Mouse (Mus musculus): ENCODE measurements around the gene Mall. TPM values are rescaled to one million over a fixed set of nuclear protein-coding genes. Genes with fewer than 3 reads are reported as not detected.
A peak's percentile ranks its signal among the peaks of the same experiment; 100 is the strongest.

The Mall gene
- total and polyA plus RNA-seq, 2 experiments from 2014 or later, result 7.4 to 13.0 TPM

DNA sequence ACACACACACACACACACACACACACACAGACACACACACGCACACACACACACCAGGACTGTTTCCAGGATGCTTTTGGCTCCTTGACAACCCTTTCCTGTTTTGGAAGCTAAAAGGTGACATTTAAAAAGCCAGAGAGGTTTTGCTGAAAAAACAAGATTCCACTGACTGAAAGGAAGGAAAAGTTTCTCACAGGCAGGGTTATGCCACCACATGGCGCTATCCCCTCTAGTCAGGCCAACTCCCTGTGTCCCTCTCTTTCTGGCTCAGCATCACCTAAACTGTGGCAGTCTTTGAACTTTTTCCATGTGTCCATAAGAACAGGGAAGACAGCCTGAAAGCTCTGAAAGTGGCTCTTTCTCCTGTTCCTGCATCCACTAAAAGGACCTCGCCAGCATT is 8.2 kb upstream of the Mall start:
- H3K4me3 ChIP-seq (ENCODE audit: low read depth, low read length), result no peak overlapping the region
- WGBS, result 71% methylated on average over 3 of the region's 3 CpGs
- ATAC-seq (ENCODE audit: insufficient read depth, low read depth) (no peak), DNase-seq (ENCODE audit: low spot score) (peak; percentile 63)
- H3K4me1 ChIP-seq (ENCODE audit: control insufficient read depth, insufficient read depth), result peaks cover 8% of the 10 kb centered on the region; the same call in 1 of the 2 replicates
- no peak overlapping the region for H3K27ac ChIP-seq (ENCODE audit: low read depth)
- no peaks in the 10 kb centered on the region for H3K9me3 ChIP-seq (replicated peaks; ENCODE audit: control insufficient read depth, low read length)
- H3K27me3 ChIP-seq (ENCODE audit: control insufficient read depth, insufficient read depth, low read length), result no peaks in the 10 kb centered on the region
- H3K9ac ChIP-seq (replicated peaks; ENCODE audit: low read depth, low read length), result no peak overlapping the region
- TF ChIP-seq EP300 (IDR thresholded peaks at IDR 0.05; ENCODE audit: low read depth) (no peak), CTCF (IDR thresholded peaks at IDR 0.05; ENCODE audit: low read depth) (no peak)
- no peak overlapping the region for H3K4me2 ChIP-seq (ENCODE audit: low read depth, low read length)
- no peaks in the 10 kb centered on the region for H3K36me3 ChIP-seq (replicated peaks; ENCODE audit: control insufficient read depth, insufficient read depth, low read length)

DNA sequence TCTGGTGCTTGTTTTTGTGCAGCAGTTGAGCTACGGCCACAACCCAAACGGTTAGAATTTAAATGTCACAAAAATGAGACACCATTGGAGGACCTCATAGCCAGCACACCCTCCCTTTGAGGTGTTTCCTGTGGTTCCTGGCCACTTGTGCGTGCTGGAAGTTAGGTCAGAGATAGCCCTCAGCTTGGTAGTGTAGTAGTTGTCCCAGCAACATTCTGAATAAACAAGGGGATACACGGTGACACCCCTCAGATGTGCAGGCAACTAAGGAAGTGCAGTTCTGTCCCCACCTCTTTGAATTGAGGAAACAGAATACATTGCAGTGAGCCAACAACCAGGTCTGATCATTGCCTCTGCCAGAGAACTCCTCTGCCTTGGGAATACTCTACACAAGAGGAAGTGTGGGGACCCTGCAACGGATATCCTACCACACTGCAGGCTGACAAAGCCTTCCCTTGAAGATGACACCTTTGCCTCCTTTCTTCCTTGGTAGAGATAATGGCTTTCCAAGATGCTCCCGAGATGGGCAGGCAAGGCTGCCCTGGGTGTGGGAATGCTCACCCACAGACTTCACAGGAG is 7.0 kb upstream of the Mall start:
- H3K4me2 ChIP-seq (ENCODE audit: low read depth, low read length), result no peak overlapping the region
- no peaks in the 10 kb centered on the region for H3K9me3 ChIP-seq (replicated peaks; ENCODE audit: control insufficient read depth, low read length)
- no peak overlapping the region for H3K9ac ChIP-seq (replicated peaks; ENCODE audit: low read depth, low read length)
- peak overlapping the region; percentile 74 for H3K27ac ChIP-seq (ENCODE audit: low read depth)
- DNase-seq (ENCODE audit: low spot score) (peak; percentile 70), ATAC-seq (ENCODE audit: insufficient read depth, low read depth) (peak; percentile 90)
- TF ChIP-seq EP300 (IDR thresholded peaks at IDR 0.05; ENCODE audit: low read depth) (peak; percentile 88), CTCF (IDR thresholded peaks at IDR 0.05; ENCODE audit: low read depth) (no peak)
- no peaks in the 10 kb centered on the region for H3K36me3 ChIP-seq (replicated peaks; ENCODE audit: control insufficient read depth, insufficient read depth, low read length)
- H3K4me3 ChIP-seq (ENCODE audit: low read depth, low read length), result no peak overlapping the region
- H3K4me1 ChIP-seq (ENCODE audit: control insufficient read depth, insufficient read depth), result peaks cover 8% of the 10 kb centered on the region; the same call in 1 of the 2 replicates
- WGBS, result 47% methylated on average over 6 of the region's 6 CpGs
- H3K27me3 ChIP-seq (ENCODE audit: control insufficient read depth, insufficient read depth, low read length), result no peaks in the 10 kb centered on the region

DNA sequence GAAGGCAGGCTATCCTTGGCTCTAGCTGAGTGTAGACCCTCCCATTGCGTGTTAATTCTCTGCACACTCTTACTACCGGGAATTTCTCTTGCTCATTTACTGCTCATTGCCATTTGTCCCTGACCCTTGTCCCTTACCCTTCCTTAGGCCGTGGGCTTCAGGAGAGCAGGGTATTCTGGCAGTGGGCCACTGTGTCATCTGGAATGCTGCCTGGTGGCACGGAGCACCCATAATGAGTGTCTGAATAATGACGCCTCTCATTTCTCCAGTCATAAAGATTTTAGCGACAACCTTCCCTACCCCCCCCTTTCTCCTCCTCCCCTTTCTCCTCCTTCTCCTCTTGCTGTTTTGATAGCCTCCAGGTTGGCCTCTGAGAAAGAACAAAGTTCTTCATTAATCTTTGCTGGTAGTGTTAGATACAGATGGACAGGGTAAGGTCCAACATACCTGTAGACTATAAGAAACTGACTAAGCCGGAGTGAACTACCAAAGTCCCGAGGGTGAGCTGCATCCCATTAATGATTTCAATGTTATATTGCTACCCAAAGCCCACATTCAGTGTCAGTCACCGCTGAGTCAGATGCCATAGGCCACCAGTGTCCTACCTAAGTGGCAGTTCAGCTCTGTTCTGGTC is 5.9 kb upstream of the Mall start:
- Histone ChIP-seq H3K4me3 (ENCODE audit: low read depth, low read length) (no peak overlapping the region), H3K27ac (ENCODE audit: low read depth) (no peak overlapping the region), H3K27me3 (ENCODE audit: control insufficient read depth, insufficient read depth, low read length) (no peaks in the 10 kb centered on the region), H3K9me3 (replicated peaks; ENCODE audit: control insufficient read depth, low read length) (no peaks in the 10 kb centered on the region), H3K9ac (replicated peaks; ENCODE audit: low read depth, low read length) (no peak overlapping the region), H3K36me3 (replicated peaks; ENCODE audit: control insufficient read depth, insufficient read depth, low read length) (no peaks in the 10 kb centered on the region), H3K4me2 (ENCODE audit: low read depth, low read length) (no peak overlapping the region), H3K4me1 (ENCODE audit: control insufficient read depth, insufficient read depth) (peaks cover 11% of the 10 kb centered on the region; the same call in 1 of the 2 replicates)
- ATAC-seq (ENCODE audit: insufficient read depth, low read depth) (no peak), DNase-seq (ENCODE audit: low spot score) (no peak)
- TF ChIP-seq CTCF (IDR thresholded peaks at IDR 0.05; ENCODE audit: low read depth) (no peak), EP300 (IDR thresholded peaks at IDR 0.05; ENCODE audit: low read depth) (no peak)
- WGBS, result 58% methylated on average over 9 of the region's 9 CpGs

DNA sequence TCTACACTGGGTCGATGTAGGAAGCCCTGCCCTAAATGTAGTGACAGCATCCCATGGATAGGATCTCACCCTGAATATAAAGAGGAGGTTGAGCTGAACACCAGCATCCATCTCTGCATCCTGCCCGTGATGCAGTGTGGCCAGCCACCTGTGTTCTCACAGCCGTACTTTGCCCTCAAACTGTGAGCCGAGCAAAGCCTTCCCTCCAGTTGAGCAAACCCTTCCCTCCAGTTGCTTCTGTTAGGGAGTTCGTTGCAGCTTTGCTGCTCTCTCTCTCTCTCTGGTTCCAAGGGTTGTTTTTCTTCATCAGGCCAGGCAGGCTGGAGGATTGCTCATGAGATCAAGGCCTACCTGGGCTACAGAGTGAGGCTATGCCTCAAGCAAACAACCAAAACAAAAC is 5.2 kb upstream of the Mall start:
- Histone ChIP-seq H3K4me2 (ENCODE audit: low read depth, low read length) (no peak overlapping the region), H3K27ac (ENCODE audit: low read depth) (no peak overlapping the region), H3K4me3 (ENCODE audit: low read depth, low read length) (no peak overlapping the region), H3K9me3 (replicated peaks; ENCODE audit: control insufficient read depth, low read length) (no peaks in the 10 kb centered on the region), H3K27me3 (ENCODE audit: control insufficient read depth, insufficient read depth, low read length) (no peaks in the 10 kb centered on the region), H3K4me1 (ENCODE audit: control insufficient read depth, insufficient read depth) (peaks cover 12% of the 10 kb centered on the region; the same call in 1 of the 2 replicates), H3K36me3 (replicated peaks; ENCODE audit: control insufficient read depth, insufficient read depth, low read length) (no peaks in the 10 kb centered on the region), H3K9ac (replicated peaks; ENCODE audit: low read depth, low read length) (no peak overlapping the region)
- DNase-seq (ENCODE audit: low spot score) (no peak), ATAC-seq (ENCODE audit: insufficient read depth, low read depth) (no peak)
- no peak for TF ChIP-seq CTCF (IDR thresholded peaks at IDR 0.05; ENCODE audit: low read depth)
- no peak for TF ChIP-seq EP300 (IDR thresholded peaks at IDR 0.05; ENCODE audit: low read depth)
- 64% methylated on average over 5 of the region's 5 CpGs for WGBS

DNA sequence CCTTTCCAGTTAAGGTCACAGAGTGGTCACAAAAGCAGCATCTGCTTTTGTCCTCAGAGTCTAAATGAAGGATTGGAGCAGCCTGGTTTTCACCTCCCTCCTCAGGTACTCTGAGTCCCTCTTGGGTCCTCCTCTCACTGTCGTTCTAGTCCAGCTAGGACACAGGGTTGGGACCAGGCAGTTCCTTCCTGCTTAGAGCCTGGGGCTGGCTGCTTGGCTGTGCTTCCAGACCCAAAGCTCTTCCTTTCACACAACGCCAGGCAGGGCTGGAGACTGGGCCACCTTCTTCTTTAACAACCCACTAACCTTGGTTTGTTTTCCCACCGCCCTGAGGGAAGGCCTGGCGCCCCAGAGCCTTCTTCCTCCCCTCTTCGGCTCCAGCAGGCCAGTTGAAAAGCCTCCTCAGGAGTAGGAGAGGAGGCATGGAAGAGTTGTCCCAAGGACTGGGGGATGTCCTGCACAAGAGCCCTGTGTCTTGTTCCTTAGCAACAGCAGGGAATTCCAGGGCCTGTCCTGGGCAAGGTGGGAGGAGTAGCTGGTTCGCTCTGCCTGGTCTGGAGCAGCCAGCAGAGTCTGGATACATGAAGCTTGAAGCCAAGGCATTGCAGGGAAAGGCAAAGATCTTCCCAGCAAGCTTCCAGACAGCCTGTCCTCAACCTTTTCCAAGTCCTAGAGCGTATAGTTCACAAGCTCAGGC is 717 bp upstream of the Mall start:
- 67% methylated on average over 7 of the region's 7 CpGs for WGBS

More for the DNA sequence above, 717 bp upstream of the Mall start:
- DNase-seq (ENCODE audit: low spot score), result no peak
- no peaks in the 10 kb centered on the region for H3K9me3 ChIP-seq (replicated peaks; ENCODE audit: control insufficient read depth, low read length)
- H3K4me3 ChIP-seq (ENCODE audit: low read depth, low read length), result no peak overlapping the region
- peak; percentile 49; the same call in 1 of the 2 replicates for ATAC-seq (ENCODE audit: insufficient read depth, low read depth)
- H3K4me1 ChIP-seq (ENCODE audit: control insufficient read depth, insufficient read depth), result peaks cover 4% of the 10 kb centered on the region; the same call in 1 of the 2 replicates
- TF ChIP-seq EP300 (IDR thresholded peaks at IDR 0.05; ENCODE audit: low read depth), result no peak
- TF ChIP-seq CTCF (IDR thresholded peaks at IDR 0.05; ENCODE audit: low read depth), result no peak
- no peak overlapping the region for H3K9ac ChIP-seq (replicated peaks; ENCODE audit: low read depth, low read length)
- H3K27me3 ChIP-seq (ENCODE audit: control insufficient read depth, insufficient read depth, low read length), result no peaks in the 10 kb centered on the region
- H3K4me2 ChIP-seq (ENCODE audit: low read depth, low read length), result peak overlapping the region; percentile 55; the same call in 1 of the 2 replicates
- no peaks in the 10 kb centered on the region for H3K36me3 ChIP-seq (replicated peaks; ENCODE audit: control insufficient read depth, insufficient read depth, low read length)
- H3K27ac ChIP-seq (ENCODE audit: low read depth), result 0 out of 2 replicates have a peak overlapping the region, but pooled peaks have one; percentile 72
